Mouse (Mus musculus) lung, postnatal 0 days (tissue): ENCODE results near the gene Acer1. TPM values are rescaled to one million over a fixed set of nuclear protein-coding genes. Genes with fewer than 3 reads are reported as not detected.
"Not testable (repeated sequence)": the region's sequence is repeated elsewhere in the genome, so short reads cannot be mapped to it uniquely, and the experiment has no call there.

Experiments
- ATAC-seq: fragments of 200-750 bp; cut with Nextera tagmentation; 2 replicates; pipeline ENCODE4 v1.8.0; 2017; ENCODE audit warnings: moderate library complexity
- DNase-seq: peaks from one replicate; pipeline ENCODE4 v3.0.0-alpha.2; 2016; ENCODE audit warnings: low spot score
- H3K27ac ChIP-seq: fragments of 300-500 bp; sonication (generic); 2 replicates; pipeline ENCODE4 v1.5.1; 2014; ENCODE audit warnings: antibody characterized with exemption, mild to moderate bottlenecking, low read length, mixed read lengths
- H3K27me3 ChIP-seq: fragments of 300-500 bp; sonication (generic); replicated peaks from 2 replicates; pipeline ENCODE4 v1.6.1; 2014; ENCODE audit warnings: low read length, mixed read lengths; ENCODE audit not compliant: insufficient read depth
- H3K36me3 ChIP-seq: fragments of 300-500 bp; sonication (generic); 2 replicates; pipeline ENCODE4 v1.6.1; 2014; ENCODE audit warnings: low read length, mixed read lengths; ENCODE audit not compliant: insufficient read depth
- H3K4me1 ChIP-seq: fragments of 300-500 bp; sonication (generic); 2 replicates; pipeline ENCODE4 v1.6.1; 2014; ENCODE audit warnings: antibody characterized with exemption, low read depth, low read length, mixed read lengths; ENCODE audit not compliant: insufficient read depth
- H3K4me2 ChIP-seq: fragments of 300-500 bp; sonication (generic); replicated peaks from 2 replicates; pipeline ENCODE4 v1.6.1; 2014; ENCODE audit warnings: low read depth, mild to moderate bottlenecking, low read length, moderate library complexity, mixed read lengths
- H3K4me3 ChIP-seq: fragments of 300-500 bp; sonication (generic); 2 replicates; pipeline ENCODE4 v1.5.1; 2014; ENCODE audit warnings: low read depth, low read length
- H3K9ac ChIP-seq: fragments of 300-500 bp; sonication (generic); replicated peaks from 2 replicates; pipeline ENCODE4 v1.6.1; 2014; ENCODE audit warnings: low read depth, mild to moderate bottlenecking
- H3K9me3 ChIP-seq: fragments of 300-500 bp; sonication (generic); 2 replicates; pipeline ENCODE4 v1.6.1; 2016; ENCODE audit warnings: low read length, mixed read lengths
- CTCF ChIP-seq: IDR thresholded peaks from 2 replicates; pipeline ENCODE4 v1.5.1; 2016; ENCODE audit warnings: antibody characterized with exemption, mild to moderate bottlenecking
- EP300 ChIP-seq: IDR thresholded peaks from 2 replicates; pipeline ENCODE4 v1.6.1; 2016; ENCODE audit warnings: antibody characterized with exemption, mild to moderate bottlenecking, control low read depth
- WGBS: fragments of 180-500 bp; shearing (Covaris S2); extraction: QIAGEN DNeasy Blood & Tissue Kit; methylation state at CpG from one replicate; pipeline ENCODE4 v1.1.7; 2014; 5-methylcytosine and 5-hydroxymethylcytosine counted together
- polyA plus RNA-seq: library from polyadenylated mRNA; unstranded; fragments of >200 nt; fragmentation: Nextera tagmentation; extraction: Ambion mirVana; gene quantifications from 2 replicates; pipeline ENCODE4 v1.2.1, GENCODE M21; 2015

Acer1 gene
- polyA plus RNA-seq, 1 experiment from 2014 or later: not detected

GRCm38 (mm10) chr17:56925998-56926397 is 55.9 kb downstream of the Acer1 start:
- Histone ChIP-seq H3K9me3 (no peaks in the 10 kb centered on the region), H3K9ac (no peak overlapping the region), H3K4me2 (no peak overlapping the region), H3K4me3 (no peak overlapping the region), H3K4me1 (peaks cover 3% of the 10 kb centered on the region; the same call in 1 of the 2 replicates), H3K27ac (no peak overlapping the region), H3K27me3 (no peaks in the 10 kb centered on the region), H3K36me3 (no peaks in the 10 kb centered on the region)
- TF ChIP-seq CTCF (no peak), EP300 (no peak)
- no peak for ATAC-seq
- DNase-seq: no peak
- WGBS: 84% methylated on average over 2 of the region's 2 CpGs

GRCm38 (mm10) chr17:56919725-56920124 is 62.2 kb downstream of the Acer1 start:
- H3K27me3 ChIP-seq: no peaks in the 10 kb centered on the region
- peak; percentile 94 for ATAC-seq
- TF ChIP-seq CTCF (no peak), EP300 (no peak)
- no peaks in the 10 kb centered on the region for H3K9me3 ChIP-seq
- WGBS: 67% methylated on average over 3 of the region's 3 CpGs
- no peak overlapping the region for H3K4me3 ChIP-seq
- 0 out of 2 replicates have a peak, but pooled peaks cover 4% of the 10 kb centered on the region for H3K36me3 ChIP-seq
- H3K4me1 ChIP-seq: no peaks in the 10 kb centered on the region
- H3K27ac ChIP-seq: no peak overlapping the region
- peak; percentile 65 for DNase-seq
- no peak overlapping the region for H3K9ac ChIP-seq
- no peak overlapping the region for H3K4me2 ChIP-seq

GRCm38 (mm10) chr17:56917166-56917565 is 64.8 kb downstream of the Acer1 start:
- no peak overlapping the region for H3K9ac ChIP-seq
- no peak for DNase-seq
- no peaks in the 10 kb centered on the region for H3K4me1 ChIP-seq
- H3K27ac ChIP-seq: no peak overlapping the region
- no peak overlapping the region for H3K4me3 ChIP-seq
- no peak for TF ChIP-seq EP300
- no peak for TF ChIP-seq CTCF
- 0 out of 2 replicates have a peak, but pooled peaks cover 5% of the 10 kb centered on the region for H3K36me3 ChIP-seq
- no peaks in the 10 kb centered on the region for H3K27me3 ChIP-seq
- WGBS: 74% methylated on average over 2 of the region's 2 CpGs
- no peak overlapping the region for H3K4me2 ChIP-seq
- no peak for ATAC-seq
- H3K9me3 ChIP-seq: no peaks in the 10 kb centered on the region

GRCm38 (mm10) chr17:56913444-56913843 is 68.5 kb downstream of the Acer1 start:
- ATAC-seq: no peak
- no peak overlapping the region for H3K9ac ChIP-seq
- H3K36me3 ChIP-seq: 0 out of 2 replicates have a peak, but pooled peaks cover 5% of the 10 kb centered on the region

GRCm38 (mm10) chr17:56913023-56913422 is 68.9 kb downstream of the Acer1 start:
- Histone ChIP-seq H3K36me3 (0 out of 2 replicates have a peak, but pooled peaks cover 5% of the 10 kb centered on the region), H3K4me2 (no peak overlapping the region), H3K4me3 (no peak overlapping the region), H3K9me3 (no peaks in the 10 kb centered on the region), H3K27me3 (no peaks in the 10 kb centered on the region), H3K9ac (no peak overlapping the region), H3K27ac (no peak overlapping the region), H3K4me1 (peaks cover 4% of the 10 kb centered on the region; the same call in 1 of the 2 replicates)
- DNase-seq (no peak), ATAC-seq (no peak)
- no peak for TF ChIP-seq EP300
- TF ChIP-seq CTCF: no peak
- 71% methylated on average over 3 of the region's 3 CpGs for WGBS

More at GRCm38 (mm10) chr17:56913444-56913843, 68.5 kb downstream of the Acer1 start:
- TF ChIP-seq CTCF (no peak), EP300 (no peak)
- no peaks in the 10 kb centered on the region for H3K27me3 ChIP-seq
- H3K4me1 ChIP-seq: peaks cover under 1% of the 10 kb centered on the region; the same call in 1 of the 2 replicates
- no peak for DNase-seq
- H3K27ac ChIP-seq: no peak overlapping the region
- no peak overlapping the region for H3K4me3 ChIP-seq
- H3K9me3 ChIP-seq: no peaks in the 10 kb centered on the region
- H3K4me2 ChIP-seq: no peak overlapping the region

GRCm38 (mm10) chr17:56909764-56910163 is 72.2 kb downstream of the Acer1 start:
- peak overlapping the region; percentile 32; the same call in 1 of the 2 replicates for H3K27ac ChIP-seq
- not testable (repeated sequence) for H3K9me3 ChIP-seq, H3K4me3 ChIP-seq, H3K4me2 ChIP-seq, H3K36me3 ChIP-seq, H3K9ac ChIP-seq, H3K27me3 ChIP-seq
- TF ChIP-seq EP300: 0 out of 2 replicates have a peak, but pooled peaks have one; percentile 12
- TF ChIP-seq CTCF: peak; percentile 40
- ATAC-seq (peak; percentile 20), DNase-seq (peak; percentile 53)
- WGBS: 76% methylated on average over 2 of the region's 2 CpGs
- H3K4me1 ChIP-seq: peaks cover 19% of the 10 kb centered on the region

GRCm38 (mm10) chr17:56907887-56908286 is 74.0 kb downstream of the Acer1 start:
- ATAC-seq: peak; percentile 25
- peak; percentile 41 for DNase-seq

More at GRCm38 (mm10) chr17:56907887-56908286, 74.0 kb downstream of the Acer1 start:
- Histone ChIP-seq H3K9me3 (no peaks in the 10 kb centered on the region), H3K4me1 (peaks cover 19% of the 10 kb centered on the region), H3K4me2 (no peak overlapping the region), H3K36me3 (no peaks in the 10 kb centered on the region), H3K4me3 (no peak overlapping the region), H3K27me3 (no peaks in the 10 kb centered on the region), H3K9ac (no peak overlapping the region), H3K27ac (peak overlapping the region; percentile 77)
- TF ChIP-seq CTCF: no peak
- no peak for TF ChIP-seq EP300
- WGBS: 17% methylated on average over 9 of the region's 9 CpGs
